Mouse (Mus musculus): ENCODE results near the gene P3h2.

The P3h2 gene

DNA sequence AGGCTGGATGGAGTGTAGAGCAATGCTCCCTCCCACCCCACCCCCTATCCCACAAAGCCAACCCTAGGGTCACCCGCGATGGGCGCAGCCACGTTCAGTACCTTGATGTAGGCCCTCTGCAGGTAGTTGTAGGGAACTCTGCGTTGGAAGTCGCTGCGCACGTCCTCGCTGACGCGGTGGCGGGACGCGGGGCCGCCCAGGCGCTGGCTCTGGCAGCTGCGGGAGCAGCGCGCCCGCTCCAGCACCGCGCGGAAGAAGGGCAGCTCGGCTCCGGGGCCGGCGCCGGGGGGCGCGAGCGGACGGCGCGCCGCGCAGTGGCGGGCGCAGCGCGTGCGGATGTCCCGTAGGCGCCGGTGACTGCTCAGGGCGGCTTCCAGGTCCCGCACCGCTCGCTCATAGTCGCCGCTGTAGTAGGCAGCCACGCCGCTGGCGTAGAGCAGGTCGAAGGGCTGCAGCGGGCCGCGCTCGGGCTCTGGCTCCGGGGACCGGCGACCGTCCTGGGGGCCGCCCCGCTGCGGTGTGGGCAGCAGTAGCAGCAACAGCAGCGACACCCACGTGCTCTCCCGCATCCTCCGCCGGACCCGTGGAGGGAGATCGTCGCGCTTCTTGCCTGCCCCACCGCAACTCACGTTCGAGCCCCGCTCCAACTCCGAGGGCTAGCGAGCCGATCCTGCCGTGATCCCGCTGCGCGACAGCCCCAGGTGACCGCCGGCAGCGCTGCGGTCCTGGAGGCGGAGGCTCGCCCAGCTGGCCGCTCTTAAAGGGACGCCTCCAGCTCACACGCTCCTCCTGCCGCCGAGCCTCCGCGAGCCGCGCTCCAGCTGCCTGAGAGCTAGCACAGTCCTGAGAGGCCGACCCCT lies at the start of gene P3h2:
Gene P3h2 (minus strand): TSS at position 670 of the 860 bp plus-strand sequence.
- peak in 1 of 2 experiments; percentile 16 for DNase-seq (ENCODE audit: low spot score in 2 of 2)

DNA sequence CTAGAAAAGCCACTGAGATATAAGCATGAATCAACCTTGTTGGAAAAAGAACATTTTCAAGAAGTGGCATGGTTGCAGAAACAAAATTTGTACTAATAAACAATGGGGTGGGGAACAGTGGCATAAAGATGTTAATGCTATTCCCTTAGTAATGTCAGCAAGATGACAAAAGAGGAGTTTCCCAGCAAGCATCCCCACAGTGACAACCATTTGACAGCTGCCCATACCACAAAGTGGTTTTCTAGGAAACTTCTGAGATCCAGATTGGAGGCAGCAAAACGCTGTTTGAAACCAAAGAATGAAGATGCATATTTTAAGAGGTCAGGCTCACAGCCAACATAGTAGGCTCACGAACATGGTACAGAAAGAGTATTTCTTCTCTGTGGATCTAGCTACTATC lies 46.7 kb upstream of the P3h2 start:
- DNase-seq (ENCODE audit: low spot score in 2 of 2): no peak

- DNase-seq (ENCODE audit: low spot score in 2 of 2): no peak
Measured at GRCm38 (mm10) chr16:26150943-26151342, 45.4 kb upstream of the P3h2 start.

- DNase-seq (ENCODE audit: low spot score in 2 of 2): no peak
Measured at GRCm38 (mm10) chr16:26146853-26147252, 41.3 kb upstream of the P3h2 start.

DNA sequence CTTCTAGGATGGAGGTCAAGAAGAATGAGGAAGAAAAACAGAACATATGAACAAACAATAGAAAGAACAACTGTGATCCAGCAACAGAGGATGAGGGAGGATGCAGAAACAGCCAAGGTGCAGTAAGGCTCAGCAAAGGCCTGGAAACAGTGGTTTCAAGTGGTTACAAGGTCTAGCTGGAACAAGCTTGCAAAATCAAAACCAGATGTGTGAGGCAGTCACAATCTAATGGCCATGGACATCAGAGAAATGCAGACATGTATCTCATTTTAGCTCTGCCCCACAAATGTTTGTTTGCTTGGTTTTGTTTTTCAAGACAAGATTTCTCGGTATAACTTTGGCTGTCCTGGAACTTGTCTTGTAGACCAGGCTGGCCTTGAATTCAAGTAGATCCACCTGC lies 25.5 kb upstream of the P3h2 start:
- DNase-seq (ENCODE audit: low spot score in 2 of 2): no peak

- DNase-seq (ENCODE audit: low spot score in 2 of 2): no peak
Measured at GRCm38 (mm10) chr16:26106618-26107017, 1.0 kb upstream of the P3h2 start.

- DNase-seq (ENCODE audit: low spot score in 2 of 2): no peak
Measured at GRCm38 (mm10) chr16:26106041-26106617, 545 bp upstream of the P3h2 start.

DNA sequence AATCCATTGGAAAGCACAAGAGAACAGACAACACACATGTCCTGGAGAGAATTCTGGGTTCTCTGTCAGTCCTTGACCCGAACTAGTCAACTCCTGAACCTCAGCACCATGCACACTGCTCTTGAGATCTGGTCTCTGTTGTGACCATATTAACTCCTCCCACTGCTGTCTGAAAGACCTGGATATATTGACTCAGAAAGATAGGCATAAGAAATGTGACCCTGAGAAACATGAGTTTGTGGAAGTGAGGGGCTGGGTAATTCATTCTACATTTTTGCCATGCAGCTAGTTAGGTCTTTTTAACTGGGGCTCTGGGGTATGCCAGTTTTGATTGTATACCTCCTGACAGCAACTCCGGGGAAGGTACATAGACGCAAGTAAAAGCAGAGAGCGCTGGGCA lies 1.3 kb downstream of the P3h2 start:
- no peak for DNase-seq (ENCODE audit: low spot score in 2 of 2)

- DNase-seq (ENCODE audit: low spot score in 2 of 2): no peak
Measured at GRCm38 (mm10) chr16:26102856-26103255, 2.7 kb downstream of the P3h2 start.

DNA sequence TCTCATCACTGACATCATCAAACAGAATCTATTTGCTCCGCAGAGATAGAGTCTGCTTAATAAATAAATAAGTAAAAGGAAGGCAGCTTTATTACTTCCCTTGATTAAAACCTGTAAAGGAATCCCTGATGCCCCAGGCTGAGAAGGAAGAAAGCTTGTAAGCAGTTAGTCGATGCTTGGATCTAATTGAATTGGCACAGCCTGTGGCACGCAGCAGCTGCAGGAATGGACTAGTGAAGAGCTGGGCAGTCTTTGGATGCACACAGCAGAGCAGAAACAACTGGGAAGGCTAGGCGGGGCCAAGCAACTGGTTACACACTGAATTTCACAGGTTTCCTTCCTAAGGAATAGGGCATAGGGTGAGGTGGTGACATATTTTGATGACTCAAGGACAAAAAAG lies 5.4 kb downstream of the P3h2 start:
- DNase-seq (ENCODE audit: low spot score in 2 of 2): no peak

DNA sequence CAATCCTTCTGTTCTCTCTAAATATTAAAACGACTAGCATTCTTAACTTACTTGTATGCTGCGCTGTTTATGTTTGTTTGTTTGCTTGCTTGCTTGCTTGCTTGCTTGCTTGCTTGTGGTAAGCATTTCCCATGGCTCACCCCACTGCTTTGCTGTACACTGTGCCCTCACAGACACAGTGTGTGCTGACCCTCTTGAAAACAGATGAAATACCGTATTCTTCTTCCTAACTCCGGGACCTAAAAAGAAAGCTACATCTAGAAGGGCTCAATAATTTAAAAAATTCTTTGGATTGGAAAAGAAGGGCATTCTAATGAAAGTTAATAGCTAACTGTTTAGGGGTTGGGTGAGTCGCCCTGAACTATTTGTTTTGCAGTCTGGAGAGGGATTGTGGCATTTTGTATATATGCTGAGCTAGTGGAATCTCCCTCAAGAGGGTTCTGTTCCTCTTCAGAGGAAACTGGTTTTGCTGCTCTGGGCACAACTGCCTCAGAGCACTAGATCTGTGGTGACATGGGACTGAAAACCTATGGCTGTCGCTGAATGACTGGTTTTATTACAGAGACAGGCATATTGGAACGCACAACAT lies 9.8 kb downstream of the P3h2 start:
- DNase-seq (ENCODE audit: low spot score in 2 of 2): no peak

DNA sequence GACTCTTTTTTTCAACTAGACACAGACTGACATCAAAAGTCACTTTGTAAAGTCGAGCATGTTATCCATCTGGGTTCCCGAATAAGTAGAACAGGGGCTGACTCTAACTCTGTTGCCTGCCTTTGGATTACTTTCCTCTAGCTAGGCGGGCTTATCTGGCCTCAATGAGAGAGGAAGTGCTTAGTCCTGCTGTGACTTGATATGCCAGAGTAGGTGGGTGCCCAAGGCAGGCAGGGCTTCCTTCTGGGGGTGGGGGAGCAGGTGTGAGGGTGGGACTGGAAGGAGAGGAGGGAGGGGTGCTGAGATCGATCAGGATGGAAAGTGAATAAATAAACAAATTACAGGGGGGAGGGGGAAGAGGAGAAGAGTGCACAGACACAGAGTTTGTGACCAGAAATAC lies 11.7 kb downstream of the P3h2 start:
- no peak for DNase-seq (ENCODE audit: low spot score in 2 of 2)

- no peak for DNase-seq (ENCODE audit: low spot score in 2 of 2)
Measured at GRCm38 (mm10) chr16:26088976-26089375, 16.6 kb downstream of the P3h2 start.

DNA sequence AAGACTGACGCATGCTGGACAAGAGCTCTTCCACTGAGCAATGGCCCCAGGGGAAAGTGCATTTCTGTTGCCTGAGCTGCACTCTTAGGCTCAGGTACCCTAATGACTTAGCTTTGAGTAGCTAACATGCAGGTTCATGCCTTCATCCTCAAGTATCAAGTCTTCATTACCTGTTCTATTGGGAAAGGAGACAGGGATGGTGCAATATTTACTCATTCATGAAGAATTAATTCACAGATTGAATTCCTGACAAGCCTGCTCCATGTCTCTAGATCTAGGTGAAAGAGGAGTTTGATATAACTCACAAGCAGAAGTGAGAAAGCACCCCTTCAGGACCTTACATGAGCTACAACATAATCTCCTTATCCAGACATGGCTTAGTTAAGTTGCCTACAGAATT lies 17.3 kb downstream of the P3h2 start:
- no peak for DNase-seq (ENCODE audit: low spot score in 2 of 2)

DNA sequence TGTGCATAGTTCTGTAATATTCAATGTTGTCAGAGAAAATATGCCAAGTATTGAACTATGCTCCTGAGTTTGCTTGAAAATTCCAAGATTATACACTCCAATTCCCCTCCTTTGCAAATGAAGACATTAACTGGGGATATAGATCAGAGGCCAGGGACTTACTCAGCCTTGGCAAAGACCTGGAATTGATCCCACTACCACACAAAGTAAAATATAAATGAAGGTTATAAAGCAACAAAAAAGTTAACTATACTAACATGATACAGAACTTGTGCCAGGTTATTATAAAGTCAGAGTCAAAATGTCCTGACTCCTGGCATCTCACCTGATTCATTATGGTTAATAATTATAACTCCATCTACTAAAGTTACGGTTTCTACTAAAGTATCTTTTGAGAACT lies 18.6 kb downstream of the P3h2 start:
- DNase-seq (ENCODE audit: low spot score in 2 of 2): no peak

DNA sequence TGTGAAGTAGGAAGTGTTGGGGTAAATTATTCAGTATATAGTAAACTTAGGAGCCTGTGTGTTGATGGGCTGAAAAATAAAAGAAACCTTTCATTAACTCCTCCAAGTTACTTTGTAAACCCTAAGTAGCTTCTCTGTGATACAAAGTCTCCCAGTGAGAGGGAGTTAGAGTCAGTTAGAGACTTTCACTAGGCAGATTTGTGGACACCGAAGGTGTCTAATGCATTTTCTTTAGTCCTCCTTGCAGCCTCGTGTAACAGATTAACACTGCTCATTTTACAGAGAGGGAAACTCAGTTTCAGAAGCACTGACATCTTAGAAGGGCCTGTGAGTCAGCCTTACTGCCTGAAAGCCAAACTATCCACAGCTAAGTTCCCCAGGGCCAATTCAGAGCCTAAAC lies 20.4 kb downstream of the P3h2 start:
- DNase-seq (ENCODE audit: low spot score in 2 of 2): no peak

GRCm38 (mm10) chr16:26082831-26083230 lies 22.8 kb downstream of the P3h2 start:
- DNase-seq (ENCODE audit: low spot score in 2 of 2): no peak

DNA sequence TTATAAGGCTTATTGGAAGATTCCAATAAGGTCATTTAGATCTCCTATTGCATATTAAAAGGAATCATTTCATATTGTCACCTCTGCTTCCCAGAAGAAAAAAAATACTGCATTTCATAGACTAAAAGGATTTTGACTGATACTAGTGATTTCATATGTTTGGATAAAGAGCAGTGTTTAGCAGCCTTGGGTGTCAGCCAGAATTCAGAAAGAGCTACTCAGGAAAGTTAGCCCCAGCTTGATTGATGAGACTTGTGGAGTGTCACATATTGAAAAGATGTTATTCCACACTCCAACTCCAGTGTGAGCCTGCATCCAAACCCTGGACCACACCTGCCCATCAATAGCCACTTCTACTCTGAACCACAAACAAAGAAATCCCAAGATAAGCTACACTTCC lies 23.2 kb downstream of the P3h2 start:
- no peak for DNase-seq (ENCODE audit: low spot score in 2 of 2)

- no peak for DNase-seq (ENCODE audit: low spot score in 2 of 2)
Measured at GRCm38 (mm10) chr16:26078923-26079351, 26.6 kb downstream of the P3h2 start.

GRCm38 (mm10) chr16:26078100-26078422 lies 27.5 kb downstream of the P3h2 start:
- no peak for DNase-seq (ENCODE audit: low spot score in 2 of 2)

- DNase-seq (ENCODE audit: low spot score in 2 of 2): no peak
Measured at GRCm38 (mm10) chr16:26077246-26078099, 28.1 kb downstream of the P3h2 start.

DNA sequence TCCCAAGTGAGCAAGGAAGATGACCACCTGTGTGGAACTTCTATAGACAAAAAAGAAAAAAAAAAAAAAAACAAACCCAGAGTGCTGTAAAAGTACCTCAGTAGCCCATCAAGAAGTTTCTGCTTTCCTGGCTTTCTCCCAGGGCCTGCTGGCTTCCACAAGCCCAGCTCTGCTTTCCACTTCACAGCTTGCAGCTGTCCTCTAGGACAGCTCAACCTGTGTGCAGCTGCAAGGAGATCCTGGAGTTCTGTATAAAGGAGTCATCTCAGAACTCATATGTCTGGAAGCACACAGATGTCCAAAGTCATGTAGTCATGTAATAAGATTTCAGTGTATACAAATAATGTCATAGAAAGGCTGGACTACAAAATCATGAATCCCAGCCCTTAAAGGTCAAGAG lies 30.5 kb downstream of the P3h2 start:
- no peak for DNase-seq (ENCODE audit: low spot score in 2 of 2)

All from spleen, postnatal 10 days (tissue).